Mouse (Mus musculus) liver, embryonic 14.5 days (tissue): ENCODE results near the gene Ccdc85b. TPM values are rescaled to one million over a fixed set of nuclear protein-coding genes. Genes with fewer than 3 reads are reported as not detected.

Source experiments
- ATAC-seq: fragments of 200-750 bp; cut with Nextera tagmentation; 2 replicates; pipeline ENCODE4 v1.8.0; 2017; ENCODE audit warnings: moderate number of reproducible peaks, mild to moderate bottlenecking, moderate library complexity; ENCODE audit not compliant: insufficient read depth
- DNase-seq, 3 experiments: peaks; one replicate each; pipeline ENCODE4 v3.0.0-alpha.2; 2012 to 2013; ENCODE audit warnings: low read depth in 3 of 3, low spot score in 3 of 3
- H3K27ac ChIP-seq: fragments of 300-500 bp; sonication (generic); 2 replicates; pipeline ENCODE4 v1.5.1; 2014; ENCODE audit warnings: moderate library complexity, mild to moderate bottlenecking, control low read depth, inconsistent platforms
- H3K27me3 ChIP-seq: fragments of 300-500 bp; sonication (generic); 2 replicates; pipeline ENCODE4 v1.6.1; 2014; ENCODE audit warnings: mild to moderate bottlenecking, low read length, moderate library complexity; ENCODE audit not compliant: control insufficient read depth, insufficient read depth
- H3K36me3 ChIP-seq: fragments of 300-500 bp; sonication (generic); replicated peaks from 2 replicates; pipeline ENCODE4 v1.6.1; 2014; ENCODE audit warnings: low read depth; ENCODE audit not compliant: control insufficient read depth, insufficient read depth
- H3K4me1 ChIP-seq, 2 experiments: fragments of 200-500 bp in 1 of 2; fragments of 300-500 bp in 1 of 2; sonication (generic) in 1 of 2; replicated peaks; 2 replicates each; pipeline ENCODE4 v1.6.1; 2012 to 2014; ENCODE audit warnings: antibody characterized with exemption in 1 of 2, inconsistent platforms in 1 of 2, low read length in 1 of 2; ENCODE audit not compliant: control insufficient read depth in 2 of 2, insufficient read depth in 2 of 2
- H3K4me2 ChIP-seq: fragments of 300-500 bp; sonication (generic); 2 replicates; pipeline ENCODE4 v1.6.1; 2014; ENCODE audit warnings: low read depth, mild to moderate bottlenecking, control low read depth, moderate library complexity
- H3K4me3 ChIP-seq, 2 experiments: fragments of 200-500 bp in 1 of 2; fragments of 300-500 bp in 1 of 2; sonication (generic) in 1 of 2; 2 replicates each; pipeline ENCODE4 v1.5.1; 2012 to 2014; ENCODE audit warnings: low read depth in 2 of 2, low read length in 2 of 2, mild to moderate bottlenecking in 2 of 2, control low read depth in 1 of 2, inconsistent platforms in 1 of 2, moderate library complexity in 1 of 2; ENCODE audit not compliant: insufficient read depth in 1 of 2
- H3K9ac ChIP-seq: fragments of 300-500 bp; sonication (generic); replicated peaks from 2 replicates; pipeline ENCODE4 v1.6.1; 2014; ENCODE audit warnings: mild to moderate bottlenecking, control low read depth, moderate library complexity
- H3K9me3 ChIP-seq: fragments of 300-500 bp; sonication (generic); 2 replicates; pipeline ENCODE4 v1.6.1; 2016; ENCODE audit warnings: low read length, mixed read lengths; ENCODE audit not compliant: control insufficient read depth
- CTCF ChIP-seq: IDR thresholded peaks from 2 replicates; pipeline ENCODE4 v1.5.1; 2016; ENCODE audit warnings: antibody characterized with exemption, low read depth, control low read depth
- EP300 ChIP-seq: IDR thresholded peaks from 2 replicates; pipeline ENCODE4 v1.6.1; 2016; ENCODE audit warnings: antibody characterized with exemption, low read depth
- WGBS: fragments of 180-500 bp; shearing (Covaris S2); extraction: QIAGEN DNeasy Blood & Tissue Kit; methylation state at CpG from one replicate; pipeline ENCODE4 v1.1.7; 2014; ENCODE audit not compliant: insufficient replicate concordance; 5-methylcytosine and 5-hydroxymethylcytosine counted together
- polyA plus RNA-seq, 2 experiments: library from polyadenylated mRNA; depleted of rRNA in 1 of 2; stranded (reverse) in 1 of 2; unstranded in 1 of 2; fragments of >200 nt; fragmentation: Nextera tagmentation in 1 of 2; extraction: Ambion mirVana in 1 of 2; gene quantifications; 2 replicates each; pipeline versions ENCODE4 v1.2.1 to v1.2.3; 2012 to 2014

Gene Ccdc85b
- polyA plus RNA-seq, 2 experiments = 1.0 to 1.4 TPM

DNA sequence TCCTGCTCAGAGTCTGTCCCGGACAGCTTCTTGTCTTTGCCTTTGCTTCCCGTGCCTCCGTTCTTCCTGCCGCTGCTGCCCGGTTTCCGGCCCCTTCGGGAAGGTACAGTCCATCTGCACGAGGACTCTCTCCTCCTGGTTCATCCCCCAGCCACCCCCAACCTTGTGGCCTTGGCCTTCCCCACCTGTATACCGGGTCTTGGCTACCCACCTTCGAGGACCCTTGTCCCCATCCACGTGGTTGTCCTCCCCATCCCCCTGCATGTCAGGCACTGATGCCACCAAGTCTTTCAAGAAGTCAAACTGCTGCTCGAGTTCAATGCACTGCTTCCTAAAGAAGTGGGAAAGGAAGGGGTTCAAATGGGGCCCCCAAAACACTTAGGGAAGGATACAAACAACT, 34.1 kb downstream of the Ccdc85b start:
- ATAC-seq (no peak), DNase-seq (no peak)
- 66% methylated on average over 12 of the region's 12 CpGs for WGBS
- Histone ChIP-seq H3K4me1 (peaks cover 5 to 12% of the 10 kb centered on the region in 2 experiments; a peak in 3 of 4 replicates), H3K9ac (peak overlapping the region; percentile 84), H3K9me3 (no peaks in the 10 kb centered on the region), H3K36me3 (peaks cover 7% of the 10 kb centered on the region), H3K27me3 (no peaks in the 10 kb centered on the region), H3K4me2 (peak overlapping the region; percentile 86), H3K4me3 (peak overlapping the region; percentile 76 to 92), H3K27ac (peak overlapping the region; percentile 58; the same call in 1 of the 2 replicates)
- TF ChIP-seq CTCF (no peak), EP300 (no peak)

DNA sequence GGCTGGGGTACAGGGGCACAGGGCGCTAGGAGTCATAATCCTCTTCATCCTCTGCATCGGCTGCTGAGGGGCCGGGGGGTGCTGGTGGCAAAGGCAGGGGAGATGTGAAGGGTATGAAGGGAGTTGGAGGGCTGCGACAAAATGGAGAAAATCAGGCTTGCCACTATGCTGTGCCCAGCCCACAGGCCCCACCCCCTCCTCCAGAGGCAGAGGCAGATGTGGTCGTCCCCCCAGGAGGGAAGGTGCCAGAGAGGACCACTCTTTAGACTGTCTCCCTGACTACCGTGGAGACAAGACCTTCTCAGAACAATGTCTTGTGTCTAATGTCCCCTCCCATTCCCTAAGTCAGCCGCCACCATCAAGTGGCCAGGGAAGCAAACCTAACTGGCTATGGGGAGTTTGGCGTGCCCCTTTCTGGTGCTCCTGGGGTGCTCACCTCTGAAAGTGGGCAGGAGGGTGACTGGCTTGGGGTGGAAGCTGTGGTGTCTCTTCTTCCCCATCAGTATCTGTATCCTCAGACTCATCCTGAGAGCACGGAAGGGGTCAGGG, 34.7 kb downstream of the Ccdc85b start:
- Histone ChIP-seq H3K4me1 (peaks cover 5 to 12% of the 10 kb centered on the region in 2 experiments; a peak in 3 of 4 replicates), H3K27me3 (no peaks in the 10 kb centered on the region), H3K9ac (no peak overlapping the region), H3K36me3 (peaks cover 7% of the 10 kb centered on the region), H3K27ac (no peak overlapping the region), H3K4me2 (no peak overlapping the region), H3K9me3 (no peaks in the 10 kb centered on the region), H3K4me3 (no peak overlapping the region)
- no peak for DNase-seq
- ATAC-seq = no peak
- 83% methylated on average over 9 of the region's 9 CpGs for WGBS
- TF ChIP-seq EP300 = no peak
- TF ChIP-seq CTCF = no peak

DNA sequence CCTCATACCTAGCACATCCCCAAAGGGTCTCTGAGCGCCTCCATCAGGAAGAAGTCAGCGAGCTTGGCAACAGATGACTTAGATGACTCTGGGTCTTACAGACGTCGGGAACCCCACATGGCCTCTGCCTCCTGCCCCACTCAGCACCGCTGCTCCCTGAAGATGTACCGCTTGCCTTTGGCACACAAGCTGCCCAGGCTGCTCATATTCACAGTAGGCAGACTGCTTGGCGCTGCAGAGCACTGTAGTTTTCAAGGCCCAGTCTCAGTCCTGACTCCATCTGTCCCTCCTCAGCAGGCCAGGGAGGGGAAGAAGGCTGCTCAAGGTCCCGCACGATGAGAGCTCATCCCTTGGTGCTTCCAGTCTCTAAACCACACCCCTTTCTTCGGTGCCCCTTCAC, 35.4 kb downstream of the Ccdc85b start:
- 84% methylated on average over 10 of the region's 10 CpGs for WGBS
- Histone ChIP-seq H3K27me3 (no peaks in the 10 kb centered on the region), H3K27ac (no peak overlapping the region), H3K4me3 (no peak overlapping the region), H3K9me3 (no peaks in the 10 kb centered on the region), H3K4me1 (peaks cover 5 to 12% of the 10 kb centered on the region in 2 experiments; a peak in 3 of 4 replicates), H3K4me2 (no peak overlapping the region), H3K36me3 (peaks cover 7% of the 10 kb centered on the region), H3K9ac (no peak overlapping the region)
- no peak for ATAC-seq
- TF ChIP-seq EP300 (no peak), CTCF (no peak)
- DNase-seq = no peak

DNA sequence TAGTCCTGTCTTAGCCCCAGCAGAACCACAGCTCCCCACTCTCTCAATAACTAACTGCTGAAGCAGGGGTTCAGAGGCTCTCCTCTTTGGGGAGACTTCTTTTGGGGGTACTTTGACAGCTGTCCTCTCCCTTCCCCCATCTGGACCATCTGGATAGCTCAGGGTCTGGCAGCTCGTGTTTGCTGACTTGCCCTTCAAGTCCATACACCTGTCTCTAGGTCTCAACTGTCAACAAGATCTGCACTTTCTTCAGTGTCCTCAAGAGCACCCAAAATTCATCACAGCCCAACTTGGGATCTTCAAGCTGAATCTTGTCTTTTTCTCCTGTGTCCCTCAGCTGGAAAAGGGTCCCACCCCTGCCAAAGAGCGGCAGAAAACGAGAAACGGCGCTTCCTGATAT, 35.9 kb downstream of the Ccdc85b start:
- peaks cover 2% of the 10 kb centered on the region for H3K36me3 ChIP-seq
- ATAC-seq (no peak), DNase-seq (no peak)
- H3K27me3 ChIP-seq = no peaks in the 10 kb centered on the region
- no peak overlapping the region for H3K27ac ChIP-seq
- 79% methylated on average over 5 of the region's 5 CpGs for WGBS
- no peak overlapping the region for H3K4me2 ChIP-seq
- no peak overlapping the region for H3K9ac ChIP-seq
- no peak overlapping the region for H3K4me3 ChIP-seq
- H3K9me3 ChIP-seq = no peaks in the 10 kb centered on the region
- H3K4me1 ChIP-seq = peaks cover 5 to 12% of the 10 kb centered on the region in 2 experiments; a peak in 3 of 4 replicates
- TF ChIP-seq CTCF (no peak), EP300 (no peak)

DNA sequence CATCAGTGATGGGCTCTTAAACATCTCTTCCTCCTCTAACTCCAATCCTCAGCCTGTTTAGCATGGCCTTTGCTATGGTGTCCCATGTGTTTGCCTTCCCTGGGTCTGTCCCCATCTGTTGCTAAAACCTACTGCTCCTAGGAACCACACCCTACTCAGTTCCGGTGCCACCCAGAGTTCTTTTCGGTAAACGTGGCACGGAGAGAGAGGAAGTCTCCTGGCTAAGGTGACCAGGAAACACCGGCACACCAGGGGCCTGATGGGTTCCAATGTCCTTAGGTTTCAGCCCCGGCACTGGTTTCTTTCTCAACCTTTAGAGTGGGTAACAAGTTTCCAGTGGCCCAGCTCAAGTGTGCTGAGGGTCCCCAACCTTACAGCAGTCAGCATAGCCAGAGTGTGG, 37.1 kb downstream of the Ccdc85b start:
- H3K9me3 ChIP-seq = no peaks in the 10 kb centered on the region
- H3K27ac ChIP-seq = no peak overlapping the region
- 70% methylated on average over 6 of the region's 6 CpGs for WGBS
- peaks cover 5% of the 10 kb centered on the region in 2 experiments; a peak in 2 of 4 replicates for H3K4me1 ChIP-seq
- no peak overlapping the region for H3K4me2 ChIP-seq
- H3K9ac ChIP-seq = no peak overlapping the region
- H3K36me3 ChIP-seq = peaks cover 2% of the 10 kb centered on the region
- ATAC-seq (no peak), DNase-seq (no peak)
- TF ChIP-seq EP300 = no peak
- no peak for TF ChIP-seq CTCF
- H3K27me3 ChIP-seq = no peaks in the 10 kb centered on the region
- H3K4me3 ChIP-seq = no peak overlapping the region
